Mouse (Mus musculus): Measurements from ENCODE around the gene Thbs4.

DNA sequence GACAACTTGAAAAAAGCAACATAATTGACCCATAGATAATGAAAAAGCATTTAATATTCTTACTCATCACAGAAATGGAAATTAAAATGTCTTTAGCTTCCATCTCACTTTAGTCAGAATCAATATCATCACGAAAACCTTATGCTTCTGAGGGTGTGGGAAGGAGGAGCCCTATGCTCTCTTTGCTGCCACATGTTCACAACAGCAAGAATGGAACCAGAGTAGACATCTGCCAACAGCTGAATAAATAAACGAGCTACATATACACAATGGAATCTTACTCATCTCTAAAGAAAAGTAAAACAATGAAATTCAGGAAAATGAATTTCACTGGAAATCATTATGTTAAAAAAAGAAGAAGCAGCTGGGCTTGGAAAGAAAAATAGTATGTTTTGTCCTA is 4.2 kb upstream of the Thbs4 start:
- no peak for TF ChIP-seq POLR2A (IDR thresholded peaks at IDR 0.05; ENCODE audit: borderline replicate concordance, control insufficient read depth, low read depth, low read length)
- no peak for TF ChIP-seq CTCF (IDR thresholded peaks at IDR 0.05; ENCODE audit: control insufficient read depth, insufficient read depth, low read length)

Measured in bone marrow, adult 2 months (tissue).